In the genomic region with DNA sequence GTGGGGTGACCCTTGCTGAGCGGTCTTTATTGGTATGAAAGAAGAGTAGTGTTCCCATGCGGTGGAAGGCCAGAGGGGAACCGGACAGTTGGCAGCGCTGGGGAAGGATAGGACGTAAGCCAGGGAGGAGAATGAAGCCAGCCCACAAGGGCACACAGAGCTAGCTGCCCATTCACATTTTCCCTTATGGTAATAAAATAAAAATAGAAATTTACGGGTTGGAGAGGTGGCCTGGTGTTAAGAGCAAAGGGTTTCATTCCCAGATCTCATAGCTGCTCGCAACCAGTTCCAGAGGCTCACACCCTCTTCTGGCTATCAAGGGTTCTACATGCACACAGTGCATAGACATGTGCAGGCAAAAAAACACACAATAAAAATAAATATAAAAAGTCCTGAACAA, we compare ENCODE assay signal across 1 mouse cellular context.
TF ChIP-seq lines count a peak whose summit lies in the region.

No protein-coding gene starts in this region.

TF ChIP-seq in CH12.LX, 34 proteins besides CTCF, POLR2A, EP300 and RAD21:
- TF ChIP-seq ZNF384 (IDR thresholded peaks at IDR 0.05; ENCODE audit: low read depth, low read length) (no peak), ZMIZ1 (IDR thresholded peaks at IDR 0.05; ENCODE audit: low read depth, low read length) (no peak), SMC3 (IDR thresholded peaks at IDR 0.05; ENCODE audit: low read depth, low read length) (peak; percentile 39)
TF ChIP-seq in CH12.LX: peak in this region for 1.
